Mouse (Mus musculus): Measurements from ENCODE around the gene Mbnl1.

The Mbnl1 gene

GRCm38 (mm10) chr3:60611839-60612238 is 139.2 kb downstream of the Mbnl1 start:
- peak; percentile 71 for DNase-seq (ENCODE audit: low spot score)

GRCm38 (mm10) chr3:60613121-60613520 is 140.5 kb downstream of the Mbnl1 start:
- DNase-seq (ENCODE audit: low spot score) = no peak

- no peak for DNase-seq (ENCODE audit: low spot score)
These were observed 141.9 kb downstream of the Mbnl1 start for GRCm38 (mm10) chr3:60614516-60614915.

GRCm38 (mm10) chr3:60615057-60615606 is 142.5 kb downstream of the Mbnl1 start:
- no peak for DNase-seq (ENCODE audit: low spot score)

GRCm38 (mm10) chr3:60615615-60616014 is 143.0 kb downstream of the Mbnl1 start:
- DNase-seq (ENCODE audit: low spot score) = no peak

- peak; percentile 45 for DNase-seq (ENCODE audit: low spot score)
These were observed 143.5 kb downstream of the Mbnl1 start for GRCm38 (mm10) chr3:60616147-60616546.

GRCm38 (mm10) chr3:60617643-60618042 is 145.0 kb downstream of the Mbnl1 start:
- DNase-seq (ENCODE audit: low spot score) = no peak

- DNase-seq (ENCODE audit: low spot score) = no peak
These were observed 147.6 kb downstream of the Mbnl1 start for GRCm38 (mm10) chr3:60620236-60620635.

- no peak for DNase-seq (ENCODE audit: low spot score)
These were observed 158.6 kb downstream of the Mbnl1 start for GRCm38 (mm10) chr3:60631183-60631582.

- no peak for DNase-seq (ENCODE audit: low spot score)
These were observed 159.1 kb downstream of the Mbnl1 start for GRCm38 (mm10) chr3:60631754-60632153.

- no peak for DNase-seq (ENCODE audit: low spot score)
These were observed 160.3 kb downstream of the Mbnl1 start for GRCm38 (mm10) chr3:60632796-60633466.

- DNase-seq (ENCODE audit: low spot score) = no peak
These were observed 165.9 kb downstream of the Mbnl1 start for GRCm38 (mm10) chr3:60638530-60638929.

- DNase-seq (ENCODE audit: low spot score) = no peak
These were observed 166.5 kb downstream of the Mbnl1 start for GRCm38 (mm10) chr3:60639135-60639534.

- DNase-seq (ENCODE audit: low spot score) = no peak
These were observed 169.6 kb downstream of the Mbnl1 start for GRCm38 (mm10) chr3:60642227-60642626.

- no peak for DNase-seq (ENCODE audit: low spot score)
These were observed 172.9 kb downstream of the Mbnl1 start for GRCm38 (mm10) chr3:60645531-60645930.

GRCm38 (mm10) chr3:60648293-60648692 is 175.7 kb downstream of the Mbnl1 start:
- DNase-seq (ENCODE audit: low spot score) = no peak

GRCm38 (mm10) chr3:60660762-60661161 is 188.1 kb downstream of the Mbnl1 start:
- no peak for DNase-seq (ENCODE audit: low spot score)
